Mouse (Mus musculus) spleen, postnatal 4 days (tissue): ENCODE measurements around the gene Brinp1.

Experiments used
- DNase-seq, 2 experiments: peaks; one replicate each; pipeline ENCODE4 v3.0.0; 2022; ENCODE audit warnings: low spot score in 2 of 2

Gene Brinp1

GRCm38 (mm10) chr4:68954322-68954901 lies at the start of gene Brinp1:
Brinp1 (minus strand) TSS chr4:68954397.
- DNase-seq: peak in 1 of 2 experiments; percentile 54

GRCm38 (mm10) chr4:68957265-68957664 lies 3.1 kb upstream of the Brinp1 start:
- no peak for DNase-seq

DNA sequence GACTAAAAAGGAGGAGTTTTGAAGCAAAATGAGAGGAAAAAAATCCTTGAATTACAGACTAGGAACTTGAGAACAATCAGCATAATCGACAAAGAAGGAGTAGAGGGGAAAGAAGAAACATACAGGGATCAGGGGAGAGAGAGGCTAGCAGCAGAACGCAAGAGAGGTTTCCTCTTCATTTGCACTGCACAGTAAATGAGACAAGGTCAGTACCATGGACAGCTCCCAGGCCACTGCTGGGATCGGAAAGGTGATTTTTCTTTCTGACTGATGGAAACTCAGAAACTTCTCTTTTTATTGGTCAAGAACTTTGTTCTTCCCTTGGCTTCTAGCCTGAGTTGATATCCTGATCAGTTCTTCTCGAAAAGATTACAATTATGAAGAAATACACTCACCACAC lies 1.4 kb upstream of the Brinp1 start:
- DNase-seq: no peak

GRCm38 (mm10) chr4:68953667-68954321 lies 403 bp downstream of the Brinp1 start:
- no peak for DNase-seq

- no peak for DNase-seq
Measured at GRCm38 (mm10) chr4:68953131-68953551, 1.1 kb downstream of the Brinp1 start.

GRCm38 (mm10) chr4:68950556-68950955 lies 3.6 kb downstream of the Brinp1 start:
- no peak for DNase-seq

GRCm38 (mm10) chr4:68942938-68943337 lies 11.3 kb downstream of the Brinp1 start:
- no peak for DNase-seq

DNA sequence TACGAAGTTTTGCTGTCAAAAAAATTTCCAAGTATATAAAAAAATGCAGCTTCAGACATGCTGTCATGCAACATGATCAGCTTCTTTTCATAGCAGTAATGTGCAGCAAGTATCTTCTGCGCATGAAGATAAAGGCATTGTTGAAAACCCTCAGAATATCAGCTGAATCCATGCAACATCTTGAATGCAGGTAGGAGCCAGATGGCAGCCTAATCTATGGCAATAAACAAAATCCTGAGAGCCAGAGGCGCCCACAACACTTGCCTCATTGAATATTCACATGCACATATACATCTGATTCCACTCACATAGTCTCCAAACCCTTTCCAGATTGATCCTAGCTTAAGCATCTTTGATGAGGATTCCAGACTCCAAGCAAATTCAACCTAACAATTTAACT lies 24.2 kb downstream of the Brinp1 start:
- DNase-seq: no peak

- no peak for DNase-seq
Measured at GRCm38 (mm10) chr4:68926091-68926490, 28.1 kb downstream of the Brinp1 start.

GRCm38 (mm10) chr4:68922944-68923343 lies 31.3 kb downstream of the Brinp1 start:
- DNase-seq: no peak

- no peak for DNase-seq
Measured at GRCm38 (mm10) chr4:68922504-68922903, 31.7 kb downstream of the Brinp1 start.

DNA sequence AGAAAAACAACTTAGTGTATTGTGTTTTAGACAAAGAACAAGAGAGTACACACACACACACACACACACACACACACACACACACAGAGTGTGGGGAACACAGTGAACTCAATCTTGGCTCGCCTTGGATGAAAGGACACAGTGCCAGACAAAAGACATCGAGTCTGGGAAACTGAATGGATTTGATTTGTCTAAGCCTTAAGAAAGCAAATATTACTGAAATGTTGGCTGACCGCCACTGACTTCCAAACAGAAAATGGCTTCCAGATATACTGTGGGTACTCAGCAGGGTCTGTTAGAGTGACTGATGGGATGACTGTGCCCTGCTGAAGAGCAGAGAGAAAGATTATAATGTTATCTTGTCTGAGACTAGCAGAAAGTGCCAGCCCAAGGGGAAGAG lies 34.1 kb downstream of the Brinp1 start:
- DNase-seq: no peak

- no peak for DNase-seq
Measured at GRCm38 (mm10) chr4:68910942-68911341, 43.3 kb downstream of the Brinp1 start.

- DNase-seq: no peak
Measured at GRCm38 (mm10) chr4:68906417-68907210, 47.6 kb downstream of the Brinp1 start.

DNA sequence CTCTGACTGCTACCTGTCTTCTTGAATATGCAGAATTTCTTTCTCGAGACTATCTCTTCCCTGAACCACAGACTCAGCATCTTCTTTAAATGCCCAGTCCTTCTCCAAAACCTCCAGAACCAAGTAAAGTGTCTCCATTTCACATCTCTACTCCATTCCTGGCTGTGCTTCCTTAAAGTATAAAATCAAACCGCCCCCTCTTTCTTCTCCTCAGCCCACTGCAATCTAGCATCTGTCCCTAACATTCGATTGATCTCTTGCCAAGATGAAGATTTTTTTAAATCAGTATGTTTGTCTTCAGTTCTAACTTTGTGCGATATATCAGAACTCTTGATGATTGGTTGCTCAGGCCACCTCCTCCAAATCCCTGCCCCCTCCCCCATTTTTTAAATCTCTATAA lies 63.7 kb downstream of the Brinp1 start:
- no peak for DNase-seq

DNA sequence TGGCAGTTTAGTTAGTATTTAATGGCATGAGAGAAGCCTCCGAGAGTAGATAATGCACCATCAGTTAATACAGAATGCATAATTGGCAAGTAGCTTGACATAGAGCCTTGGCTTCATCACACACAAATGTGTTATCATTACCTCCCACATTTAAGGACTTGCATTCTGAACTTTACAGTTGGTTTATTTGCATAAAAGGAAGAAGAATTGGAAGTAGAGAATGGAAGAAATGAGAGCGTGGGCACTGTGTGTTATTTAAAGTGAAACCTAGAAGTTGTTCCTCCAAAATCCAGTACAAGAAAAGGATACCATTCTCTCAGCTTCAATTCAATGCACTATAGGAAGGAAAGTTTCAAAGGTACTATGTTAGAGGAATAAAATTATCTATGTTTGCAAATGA lies 67.9 kb downstream of the Brinp1 start:
- DNase-seq: no peak

GRCm38 (mm10) chr4:68872028-68872427 lies 82.2 kb downstream of the Brinp1 start:
- no peak for DNase-seq

- no peak for DNase-seq
Measured at GRCm38 (mm10) chr4:68865135-68865767, 88.9 kb downstream of the Brinp1 start.

GRCm38 (mm10) chr4:68864668-68865067 lies 89.5 kb downstream of the Brinp1 start:
- DNase-seq: no peak

GRCm38 (mm10) chr4:68856868-68857267 lies 97.3 kb downstream of the Brinp1 start:
- no peak for DNase-seq

- DNase-seq: no peak
Measured at GRCm38 (mm10) chr4:68849671-68850070, 104.5 kb downstream of the Brinp1 start.

DNA sequence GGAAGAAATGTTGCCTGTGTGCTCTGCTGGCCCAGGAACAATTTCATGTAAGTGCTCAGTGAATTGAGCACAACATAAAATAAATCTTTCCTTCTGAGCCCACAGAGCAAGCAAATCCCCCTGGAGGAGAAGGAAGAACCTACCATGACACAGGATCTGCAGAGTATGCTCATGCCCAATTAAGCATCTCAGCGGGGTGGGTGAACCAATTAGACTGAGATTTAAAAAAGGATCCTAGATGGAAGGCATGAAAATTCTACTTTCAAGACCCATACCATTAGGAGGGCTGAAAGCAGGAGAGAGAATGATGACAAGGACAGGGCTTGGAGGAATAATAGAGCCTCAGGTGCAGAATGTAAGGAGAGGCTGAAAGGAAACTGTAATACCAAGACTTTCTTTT lies 107.2 kb downstream of the Brinp1 start:
- no peak for DNase-seq
